Mouse (Mus musculus) liver, adult 2 months (tissue): ENCODE results near the gene Maml3. TPM values are rescaled to one million over a fixed set of nuclear protein-coding genes. Genes with fewer than 3 reads are reported as not detected.

Experiments
- DNase-seq: peaks from one replicate; pipeline ENCODE4 v3.0.0-alpha.2; 2011; ENCODE audit warnings: low read depth, low spot score; ENCODE audit errors: extremely low read depth
- H3K27ac ChIP-seq: fragments of 200-500 bp; replicated peaks from 2 replicates; pipeline ENCODE4 v1.5.1; 2012; ENCODE audit warnings: low read depth, mild to moderate bottlenecking, control low read depth, inconsistent platforms, low read length; ENCODE audit not compliant: insufficient read depth
- H3K27me3 ChIP-seq: fragments of 200-500 bp; 2 replicates; pipeline ENCODE4 v1.6.1; 2012; ENCODE audit warnings: mild to moderate bottlenecking, moderate library complexity, low read length, inconsistent platforms; ENCODE audit not compliant: control insufficient read depth, insufficient read depth
- H3K36me3 ChIP-seq: fragments of 200-500 bp; 2 replicates; pipeline ENCODE4 v1.6.1; 2012; ENCODE audit warnings: low read length, inconsistent platforms; ENCODE audit not compliant: control insufficient read depth, insufficient read depth
- H3K4me1 ChIP-seq: fragments of 200-500 bp; 2 replicates; pipeline ENCODE4 v1.6.1; 2011; ENCODE audit warnings: low read length; ENCODE audit not compliant: control insufficient read depth, insufficient read depth
- H3K4me3 ChIP-seq: fragments of 200-500 bp; 2 replicates; pipeline ENCODE4 v1.5.1; 2011; ENCODE audit warnings: low read depth, mild to moderate bottlenecking, control low read depth, low read length, moderate library complexity; ENCODE audit not compliant: insufficient read depth
- H3K79me2 ChIP-seq: fragments of 200-500 bp; 2 replicates; pipeline ENCODE4 v1.6.1; 2012; ENCODE audit warnings: inconsistent platforms, mild to moderate bottlenecking, low read length, moderate library complexity; ENCODE audit not compliant: control insufficient read depth, insufficient read depth
- H3K9ac ChIP-seq: fragments of 200-500 bp; 2 replicates; pipeline ENCODE4 v1.6.1; 2012; ENCODE audit warnings: low read depth, mild to moderate bottlenecking, control low read depth, inconsistent platforms, low read length
- CTCF ChIP-seq: fragments of 200-500 bp; IDR thresholded peaks from 2 replicates; pipeline ENCODE4 v1.5.1; 2011; ENCODE audit warnings: low read depth, low read length, control low read depth
- POLR2A ChIP-seq: fragments of 200-500 bp; IDR thresholded peaks from 2 replicates; pipeline ENCODE4 v1.6.1; 2011; ENCODE audit warnings: low read length, control low read depth; ENCODE audit not compliant: insufficient read depth; ENCODE audit errors: extremely low read depth
- WGBS: fragments of 180-500 bp; shearing (Covaris S2); methylation state at CpG from one replicate; pipeline ENCODE4 v1.1.7; 2018; 5-methylcytosine and 5-hydroxymethylcytosine counted together
- polyA plus RNA-seq: library from polyadenylated mRNA; depleted of rRNA; stranded (reverse); fragments of >200 nt; gene quantifications from 2 replicates; pipeline ENCODE4 v1.2.3, GENCODE M21; 2012
- total RNA-seq: library from RNA; depleted of rRNA; stranded (reverse); fragments of >200 nt; gene quantifications from 2 replicates; pipeline ENCODE4 v1.2.3, GENCODE M21; 2014

Gene Maml3
- total and polyA plus RNA-seq, 2 experiments = 0.64 to 0.92 TPM

DNA sequence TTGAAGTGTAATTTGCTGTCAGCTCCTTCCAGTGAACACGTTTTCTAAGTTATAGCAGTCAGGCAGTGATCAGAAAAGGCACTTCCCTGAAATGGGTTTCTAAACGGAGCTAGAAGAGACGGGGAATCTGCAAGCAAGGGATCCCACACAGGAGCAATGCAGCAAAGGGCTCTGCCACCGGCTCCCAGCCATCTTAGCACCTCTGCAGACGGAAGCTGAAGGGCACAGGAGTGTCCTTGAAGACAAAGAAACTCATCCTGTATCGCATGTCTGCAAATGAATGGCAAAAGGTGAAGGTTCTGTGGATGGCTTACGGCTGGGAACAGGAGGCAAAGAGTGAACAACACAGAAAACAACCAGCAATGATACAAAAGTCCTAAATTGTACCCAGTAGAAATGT lies 319.1 kb downstream of the Maml3 start:
- no peak for DNase-seq
- no peak overlapping the region for H3K9ac ChIP-seq
- TF ChIP-seq POLR2A (no peak), CTCF (no peak)
- H3K27ac ChIP-seq = no peak overlapping the region
- H3K4me1 ChIP-seq = 0 out of 2 replicates have a peak, but pooled peaks cover 4% of the 10 kb centered on the region
- no peak overlapping the region for H3K4me3 ChIP-seq
- whole genome bisulfite sequencing = 90% methylated on average over 7 of the region's 7 CpGs
- no peaks in the 10 kb centered on the region for H3K36me3 ChIP-seq
- no peaks in the 10 kb centered on the region for H3K79me2 ChIP-seq
- no peaks in the 10 kb centered on the region for H3K27me3 ChIP-seq

DNA sequence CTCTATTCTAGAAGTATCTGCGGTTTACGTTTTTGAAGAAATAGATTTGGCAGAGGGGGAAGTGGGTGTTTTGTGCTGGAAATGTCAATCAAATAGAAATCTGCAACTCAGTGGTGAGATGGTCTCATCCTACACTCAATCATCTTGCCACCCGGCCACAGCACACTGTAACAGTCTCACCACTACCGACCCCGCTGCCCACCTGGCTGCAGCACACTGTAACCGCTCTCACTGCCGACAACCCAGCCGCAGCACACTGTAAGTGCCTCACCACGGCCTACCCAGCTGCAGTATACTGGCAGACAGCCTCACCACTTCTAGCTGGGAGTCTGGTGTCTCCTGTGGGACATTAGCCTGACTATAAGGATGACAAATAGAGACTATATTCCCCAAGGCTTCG lies 322.7 kb downstream of the Maml3 start:
- Histone ChIP-seq H3K27me3 (no peaks in the 10 kb centered on the region), H3K27ac (no peak overlapping the region), H3K79me2 (no peaks in the 10 kb centered on the region), H3K36me3 (no peaks in the 10 kb centered on the region), H3K4me3 (no peak overlapping the region), H3K9ac (no peak overlapping the region), H3K4me1 (peaks cover 3% of the 10 kb centered on the region; the same call in 1 of the 2 replicates)
- no peak for DNase-seq
- 92% methylated on average over 10 of the region's 10 CpGs for WGBS
- TF ChIP-seq POLR2A = no peak
- no peak for TF ChIP-seq CTCF

DNA sequence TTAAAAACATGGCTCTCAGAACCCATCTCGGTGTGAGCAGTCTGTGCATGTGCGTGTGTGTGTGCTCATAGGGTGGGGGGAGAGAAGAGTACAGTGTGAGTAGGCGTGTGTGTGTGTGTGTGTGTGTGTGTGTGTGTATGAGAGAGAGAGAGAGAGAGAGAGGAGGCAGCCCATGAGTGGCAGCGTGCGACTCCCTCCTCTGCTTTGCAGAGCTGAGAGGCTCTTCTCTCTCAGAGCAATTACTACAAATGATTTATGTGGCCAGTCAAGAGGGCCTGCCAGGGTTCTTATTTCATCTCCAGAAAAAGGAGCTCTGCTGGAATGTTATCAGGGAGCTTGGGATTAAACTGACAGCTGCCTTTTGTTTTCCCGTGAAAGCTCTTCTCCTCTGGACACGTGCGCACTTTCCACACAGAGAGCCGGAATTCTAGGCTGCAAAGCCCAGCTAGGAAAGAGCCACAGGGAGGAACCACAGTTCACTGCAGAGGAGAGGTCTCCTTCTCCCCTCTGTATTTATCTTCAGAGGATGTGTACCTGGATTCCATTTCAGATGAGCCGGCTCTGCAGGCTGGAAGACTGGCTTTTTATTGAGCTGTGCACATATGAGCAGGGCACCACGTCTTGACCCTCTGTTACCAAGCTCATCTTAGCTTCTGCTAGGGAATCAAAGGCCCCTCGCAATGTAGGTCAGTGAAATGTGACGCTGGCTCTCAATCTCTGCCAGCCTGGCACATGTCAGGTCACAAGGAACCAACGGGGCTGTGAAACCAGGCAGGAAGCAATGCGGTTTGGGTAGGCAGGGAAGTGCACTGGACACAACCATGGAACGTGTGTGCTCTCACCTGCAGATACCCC lies 325.9 kb downstream of the Maml3 start:
- H3K36me3 ChIP-seq = no peaks in the 10 kb centered on the region
- H3K27me3 ChIP-seq = no peaks in the 10 kb centered on the region
- no peak for DNase-seq
- H3K27ac ChIP-seq = no peak overlapping the region
- no peaks in the 10 kb centered on the region for H3K79me2 ChIP-seq
- TF ChIP-seq CTCF = no peak
- no peak for TF ChIP-seq POLR2A
- no peak overlapping the region for H3K9ac ChIP-seq
- peaks cover 3% of the 10 kb centered on the region; the same call in 1 of the 2 replicates for H3K4me1 ChIP-seq
- WGBS = 76% methylated on average over 16 of the region's 16 CpGs
- no peak overlapping the region for H3K4me3 ChIP-seq

DNA sequence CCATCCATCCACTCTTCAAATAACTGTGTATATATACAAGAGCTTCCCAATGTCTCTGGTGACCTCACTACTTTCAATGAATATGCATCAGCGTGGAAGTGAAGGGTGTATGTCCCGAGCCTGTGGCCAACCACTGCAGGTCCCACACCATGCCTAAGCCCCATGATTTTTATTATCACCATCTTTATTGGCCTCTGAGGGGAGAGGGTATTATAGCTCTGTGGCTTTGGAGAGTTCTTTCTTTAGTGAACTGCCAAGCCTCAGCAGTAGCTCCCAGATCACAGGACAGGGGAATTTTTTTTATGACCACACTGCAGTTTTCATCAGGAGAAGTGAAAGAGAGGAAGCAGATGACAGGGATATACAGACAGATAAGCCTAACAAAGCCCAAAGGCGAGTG lies 326.7 kb downstream of the Maml3 start:
- Histone ChIP-seq H3K27me3 (no peaks in the 10 kb centered on the region), H3K36me3 (no peaks in the 10 kb centered on the region), H3K79me2 (no peaks in the 10 kb centered on the region), H3K4me3 (no peak overlapping the region), H3K9ac (no peak overlapping the region), H3K27ac (no peak overlapping the region), H3K4me1 (peaks cover 3% of the 10 kb centered on the region; the same call in 1 of the 2 replicates)
- 86% methylated on average over 3 of the region's 3 CpGs for WGBS
- no peak for TF ChIP-seq POLR2A
- no peak for TF ChIP-seq CTCF
- DNase-seq = no peak

DNA sequence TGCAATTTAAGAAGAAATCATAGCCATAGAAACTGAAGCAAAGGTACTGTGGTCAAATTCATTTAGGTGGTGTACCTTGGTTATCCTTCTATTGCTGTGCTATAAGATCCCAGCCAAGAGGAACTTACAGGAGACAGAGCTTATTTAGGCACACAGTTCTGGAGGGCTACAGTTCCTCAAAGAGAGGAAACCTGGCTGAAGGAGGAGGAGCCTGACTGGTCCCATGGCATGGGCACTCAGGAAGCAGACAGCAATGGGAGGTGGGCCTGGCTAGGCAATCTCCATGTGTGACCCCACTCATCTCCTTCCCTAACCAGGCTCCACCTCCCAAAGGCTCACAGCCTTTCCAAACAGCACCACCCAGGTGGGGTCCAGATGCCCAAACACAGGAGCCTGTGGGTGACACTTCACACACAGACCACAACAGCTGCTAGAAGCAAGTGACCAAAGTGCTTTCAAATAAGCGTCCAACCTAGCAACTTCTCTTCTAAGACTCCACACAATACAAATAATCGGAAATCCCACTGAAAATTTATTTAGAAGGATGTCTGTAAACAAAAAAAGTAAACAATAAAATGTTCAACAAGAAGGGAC lies 328.8 kb downstream of the Maml3 start:
- Histone ChIP-seq H3K4me3 (no peak overlapping the region), H3K27me3 (no peaks in the 10 kb centered on the region), H3K79me2 (no peaks in the 10 kb centered on the region), H3K36me3 (no peaks in the 10 kb centered on the region), H3K9ac (no peak overlapping the region), H3K4me1 (peaks cover 3% of the 10 kb centered on the region; the same call in 1 of the 2 replicates), H3K27ac (no peak overlapping the region)
- no peak for DNase-seq
- 80% methylated on average over 2 of the region's 2 CpGs for WGBS
- TF ChIP-seq POLR2A = no peak
- no peak for TF ChIP-seq CTCF

DNA sequence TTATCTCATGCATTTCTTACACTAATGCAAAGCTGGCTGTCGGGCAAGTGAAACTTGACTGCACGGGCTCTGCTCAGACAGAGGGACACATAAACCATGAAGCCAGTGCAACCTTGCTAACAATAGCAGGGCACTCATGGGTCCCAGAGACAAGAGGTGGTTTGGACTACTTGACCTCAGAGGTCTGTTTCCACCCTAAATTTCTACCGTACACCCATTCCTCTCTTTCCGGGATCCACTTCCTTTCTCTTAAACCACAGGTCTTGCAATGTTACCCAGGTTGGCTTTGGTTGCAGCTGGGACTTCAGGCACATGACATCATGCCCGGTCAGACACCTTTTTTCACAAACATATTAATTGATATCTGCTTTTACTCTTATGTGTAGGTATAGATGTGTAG lies 331.3 kb downstream of the Maml3 start:
- no peak for DNase-seq
- WGBS = 91% methylated on average over 5 of the region's 5 CpGs
- no peak for TF ChIP-seq POLR2A
- no peak for TF ChIP-seq CTCF
- Histone ChIP-seq H3K9ac (no peak overlapping the region), H3K4me3 (no peak overlapping the region), H3K36me3 (no peaks in the 10 kb centered on the region), H3K27ac (no peak overlapping the region), H3K79me2 (no peaks in the 10 kb centered on the region), H3K4me1 (peaks cover 2% of the 10 kb centered on the region; the same call in 1 of the 2 replicates), H3K27me3 (no peaks in the 10 kb centered on the region)
